Mouse (Mus musculus) liver, postnatal 0 days (tissue): ENCODE data around the gene Acss1.

Experiments
- CTCF ChIP-seq: sonication (generic); IDR thresholded peaks from 2 replicates; pipeline ENCODE4 v1.5.1; 2016; ENCODE audit warnings: antibody characterized with exemption, low read depth
- EP300 ChIP-seq: IDR thresholded peaks from 2 replicates; pipeline ENCODE4 v1.6.1; 2016; ENCODE audit warnings: antibody characterized with exemption, low read depth, mild to moderate bottlenecking

GRCm38 (mm10) chr2:150669454-150670045 is 1.2 kb upstream of the Acss1 start:
- TF ChIP-seq CTCF (no peak), EP300 (no peak)
